Mouse (Mus musculus) liver, embryonic 14.5 days (tissue): ENCODE data around the gene Rab4a. TPM values are rescaled to one million over a fixed set of nuclear protein-coding genes. Genes with fewer than 3 reads are reported as not detected.

Experiments
- ATAC-seq: fragments of 200-750 bp; cut with Nextera tagmentation; 2 replicates; pipeline ENCODE4 v1.8.0; 2017; ENCODE audit warnings: moderate number of reproducible peaks, mild to moderate bottlenecking, moderate library complexity; ENCODE audit not compliant: insufficient read depth
- DNase-seq, 3 experiments: peaks; one replicate each; pipeline ENCODE4 v3.0.0-alpha.2; 2012 to 2013; ENCODE audit warnings: low read depth in 3 of 3, low spot score in 3 of 3
- H3K27ac ChIP-seq: fragments of 300-500 bp; sonication (generic); 2 replicates; pipeline ENCODE4 v1.5.1; 2014; ENCODE audit warnings: moderate library complexity, mild to moderate bottlenecking, control low read depth, inconsistent platforms
- H3K27me3 ChIP-seq: fragments of 300-500 bp; sonication (generic); 2 replicates; pipeline ENCODE4 v1.6.1; 2014; ENCODE audit warnings: mild to moderate bottlenecking, low read length, moderate library complexity; ENCODE audit not compliant: control insufficient read depth, insufficient read depth
- H3K36me3 ChIP-seq: fragments of 300-500 bp; sonication (generic); replicated peaks from 2 replicates; pipeline ENCODE4 v1.6.1; 2014; ENCODE audit warnings: low read depth; ENCODE audit not compliant: control insufficient read depth, insufficient read depth
- H3K4me1 ChIP-seq, 2 experiments: fragments of 200-500 bp in 1 of 2; fragments of 300-500 bp in 1 of 2; sonication (generic) in 1 of 2; replicated peaks; 2 replicates each; pipeline ENCODE4 v1.6.1; 2012 to 2014; ENCODE audit warnings: antibody characterized with exemption in 1 of 2, inconsistent platforms in 1 of 2, low read length in 1 of 2; ENCODE audit not compliant: control insufficient read depth in 2 of 2, insufficient read depth in 2 of 2
- H3K4me2 ChIP-seq: fragments of 300-500 bp; sonication (generic); 2 replicates; pipeline ENCODE4 v1.6.1; 2014; ENCODE audit warnings: low read depth, mild to moderate bottlenecking, control low read depth, moderate library complexity
- H3K4me3 ChIP-seq, 2 experiments: fragments of 200-500 bp in 1 of 2; fragments of 300-500 bp in 1 of 2; sonication (generic) in 1 of 2; 2 replicates each; pipeline ENCODE4 v1.5.1; 2012 to 2014; ENCODE audit warnings: low read depth in 2 of 2, low read length in 2 of 2, mild to moderate bottlenecking in 2 of 2, control low read depth in 1 of 2, inconsistent platforms in 1 of 2, moderate library complexity in 1 of 2; ENCODE audit not compliant: insufficient read depth in 1 of 2
- H3K9ac ChIP-seq: fragments of 300-500 bp; sonication (generic); replicated peaks from 2 replicates; pipeline ENCODE4 v1.6.1; 2014; ENCODE audit warnings: mild to moderate bottlenecking, control low read depth, moderate library complexity
- H3K9me3 ChIP-seq: fragments of 300-500 bp; sonication (generic); 2 replicates; pipeline ENCODE4 v1.6.1; 2016; ENCODE audit warnings: low read length, mixed read lengths; ENCODE audit not compliant: control insufficient read depth
- CTCF ChIP-seq: IDR thresholded peaks from 2 replicates; pipeline ENCODE4 v1.5.1; 2016; ENCODE audit warnings: antibody characterized with exemption, low read depth, control low read depth
- EP300 ChIP-seq: IDR thresholded peaks from 2 replicates; pipeline ENCODE4 v1.6.1; 2016; ENCODE audit warnings: antibody characterized with exemption, low read depth
- WGBS: fragments of 180-500 bp; shearing (Covaris S2); extraction: QIAGEN DNeasy Blood & Tissue Kit; methylation state at CpG from one replicate; pipeline ENCODE4 v1.1.7; 2014; ENCODE audit not compliant: insufficient replicate concordance; 5-methylcytosine and 5-hydroxymethylcytosine counted together
- polyA plus RNA-seq, 2 experiments: library from polyadenylated mRNA; depleted of rRNA in 1 of 2; stranded (reverse) in 1 of 2; unstranded in 1 of 2; fragments of >200 nt; fragmentation: Nextera tagmentation in 1 of 2; extraction: Ambion mirVana in 1 of 2; gene quantifications; 2 replicates each; pipeline versions ENCODE4 v1.2.1 to v1.2.3; 2012 to 2014

Gene Rab4a
- polyA plus RNA-seq, 2 experiments = 12.9 to 23.7 TPM

DNA sequence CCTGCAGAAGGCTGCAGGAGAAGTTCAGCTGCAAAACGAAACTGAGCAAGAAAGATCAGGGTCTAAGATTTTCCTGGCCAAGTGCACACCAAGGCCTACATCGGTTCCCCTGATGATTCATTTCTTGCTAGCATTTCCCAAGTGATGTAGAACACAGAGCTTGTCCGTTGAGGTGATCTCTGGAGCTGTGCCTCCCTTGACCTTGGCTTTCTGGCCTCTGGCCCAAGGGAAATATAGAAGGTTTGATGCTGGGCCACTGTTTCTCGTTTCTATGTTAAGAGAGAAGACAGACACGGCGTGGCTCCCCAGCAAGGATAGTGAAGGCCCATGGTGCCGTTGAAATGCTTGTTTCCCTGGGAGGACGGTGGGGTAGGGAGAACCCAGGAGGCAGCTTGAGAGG, 37.9 kb upstream of the Rab4a start:
- no peak overlapping the region for H3K4me3 ChIP-seq
- H3K9me3 ChIP-seq = no peaks in the 10 kb centered on the region
- no peak for ATAC-seq
- H3K9ac ChIP-seq = no peak overlapping the region
- H3K27me3 ChIP-seq = no peaks in the 10 kb centered on the region
- no peaks in the 10 kb centered on the region for H3K36me3 ChIP-seq
- H3K27ac ChIP-seq = no peak overlapping the region
- DNase-seq = no peak
- TF ChIP-seq EP300 (no peak), CTCF (no peak)
- H3K4me1 ChIP-seq = no peaks in the 10 kb centered on the region; a peak in 1 of 4 replicates
- H3K4me2 ChIP-seq = no peak overlapping the region
- 68% methylated on average over 8 of the region's 8 CpGs for WGBS

DNA sequence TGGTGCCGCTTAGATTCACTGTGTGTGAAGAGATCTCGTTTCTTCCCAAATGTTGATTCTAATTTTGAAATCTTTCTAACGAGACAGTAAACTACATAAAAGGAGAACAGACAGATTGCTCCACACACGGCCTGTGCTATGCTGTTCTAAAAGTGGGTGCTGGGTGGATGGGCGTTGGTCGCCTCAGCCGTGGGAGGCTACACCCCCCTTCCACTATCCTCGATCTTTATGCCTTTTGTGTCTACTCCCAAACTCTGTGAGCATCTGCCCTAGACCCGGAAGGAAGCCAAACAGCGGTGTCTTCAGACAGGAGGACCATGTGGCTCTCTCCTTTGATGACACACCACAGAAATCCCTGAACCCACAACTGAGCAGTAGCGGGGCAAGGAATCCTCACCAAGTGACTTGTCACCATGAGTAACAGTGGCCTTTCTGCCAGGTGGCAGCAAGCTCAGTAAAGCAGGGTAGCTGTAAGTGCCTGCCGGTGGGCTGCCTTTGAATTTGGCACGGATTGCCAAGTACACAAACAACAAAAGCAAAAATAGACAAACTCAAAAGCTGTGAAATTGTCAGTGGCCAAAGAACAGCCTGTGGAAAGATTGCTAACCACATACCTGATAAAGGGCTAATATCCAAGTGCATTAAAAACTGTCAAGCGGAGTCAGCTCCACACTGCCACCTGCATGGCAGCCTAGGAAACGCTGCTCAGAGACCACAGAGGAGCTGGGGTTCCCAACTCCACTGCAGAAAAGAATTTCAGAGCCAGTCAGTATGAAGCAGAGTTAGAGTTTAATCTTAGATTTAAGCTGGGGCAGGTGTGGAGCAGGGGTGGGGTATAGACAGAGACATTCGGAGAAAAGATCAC, 37.1 kb upstream of the Rab4a start:
- no peak for ATAC-seq

GRCm38 (mm10) chr8:123773468-123773867, 32.3 kb upstream of the Rab4a start:
- Histone ChIP-seq H3K27ac (no peak overlapping the region), H3K36me3 (no peaks in the 10 kb centered on the region), H3K4me3 (no peak overlapping the region), H3K4me1 (no peaks in the 10 kb centered on the region; a peak in 1 of 4 replicates), H3K27me3 (no peaks in the 10 kb centered on the region), H3K9ac (no peak overlapping the region), H3K9me3 (no peaks in the 10 kb centered on the region), H3K4me2 (no peak overlapping the region)
- WGBS = 56% methylated on average over 12 of the region's 12 CpGs
- DNase-seq = no peak
- no peak for TF ChIP-seq EP300
- no peak for TF ChIP-seq CTCF
- ATAC-seq = no peak

More for the DNA sequence above, 37.1 kb upstream of the Rab4a start:
- TF ChIP-seq CTCF = peak; percentile 74
- TF ChIP-seq EP300 = no peak
- H3K9ac ChIP-seq = no peak overlapping the region
- DNase-seq = no peak
- no peak overlapping the region for H3K4me3 ChIP-seq
- 52% methylated on average over 16 of the region's 16 CpGs for WGBS
- H3K4me1 ChIP-seq = no peaks in the 10 kb centered on the region; a peak in 1 of 4 replicates
- H3K36me3 ChIP-seq = no peaks in the 10 kb centered on the region
- no peak overlapping the region for H3K27ac ChIP-seq
- no peaks in the 10 kb centered on the region for H3K9me3 ChIP-seq
- H3K27me3 ChIP-seq = no peaks in the 10 kb centered on the region
- no peak overlapping the region for H3K4me2 ChIP-seq

DNA sequence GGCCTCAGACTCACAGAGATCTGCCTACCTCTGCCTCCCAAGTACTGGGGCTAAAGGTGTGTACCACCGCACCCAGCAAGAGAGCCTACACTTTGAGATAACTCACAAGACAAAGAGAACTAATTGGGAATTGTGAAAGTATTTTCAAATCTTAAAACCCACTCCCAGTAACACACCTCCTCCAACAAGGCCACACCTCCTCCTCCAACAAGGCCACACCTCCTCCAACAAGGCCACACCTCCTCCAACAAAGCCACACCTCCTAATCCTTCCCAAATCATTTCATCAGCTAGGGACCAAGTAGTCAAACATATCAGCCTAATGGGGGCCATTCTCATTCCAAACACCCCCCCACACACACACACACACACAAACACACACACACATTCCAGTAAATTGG, 31.3 kb upstream of the Rab4a start:
- no peak for DNase-seq
- Histone ChIP-seq H3K9ac (no peak overlapping the region), H3K9me3 (no peaks in the 10 kb centered on the region), H3K4me3 (no peak overlapping the region), H3K27me3 (no peaks in the 10 kb centered on the region), H3K36me3 (no peaks in the 10 kb centered on the region), H3K27ac (no peak overlapping the region), H3K4me2 (no peak overlapping the region), H3K4me1 (no peaks in the 10 kb centered on the region)
- no peak for ATAC-seq
- TF ChIP-seq CTCF (no peak), EP300 (no peak)
- 81% methylated on average over 1 of the region's 1 CpGs for WGBS

GRCm38 (mm10) chr8:123777319-123777718, 28.5 kb upstream of the Rab4a start:
- DNase-seq (no peak), ATAC-seq (no peak)
- Histone ChIP-seq H3K27me3 (no peaks in the 10 kb centered on the region), H3K4me3 (no peak overlapping the region), H3K4me2 (no peak overlapping the region), H3K9me3 (no peaks in the 10 kb centered on the region), H3K27ac (no peak overlapping the region), H3K9ac (no peak overlapping the region), H3K36me3 (no peaks in the 10 kb centered on the region), H3K4me1 (0 out of 4 replicates have a peak, but pooled peaks cover 0 to 2% of the 10 kb centered on the region in 2 experiments)
- WGBS = 42% methylated on average over 7 of the region's 7 CpGs
- TF ChIP-seq CTCF = no peak
- TF ChIP-seq EP300 = no peak
